Mouse (Mus musculus): ENCODE measurements at regions not wholly inside any gene's neighbourhood (a gene's known extent, or its start where the extent isn't known, plus 50 kb on each side); places are given as distances from the start of the nearest gene placed in this dataset.

DNA sequence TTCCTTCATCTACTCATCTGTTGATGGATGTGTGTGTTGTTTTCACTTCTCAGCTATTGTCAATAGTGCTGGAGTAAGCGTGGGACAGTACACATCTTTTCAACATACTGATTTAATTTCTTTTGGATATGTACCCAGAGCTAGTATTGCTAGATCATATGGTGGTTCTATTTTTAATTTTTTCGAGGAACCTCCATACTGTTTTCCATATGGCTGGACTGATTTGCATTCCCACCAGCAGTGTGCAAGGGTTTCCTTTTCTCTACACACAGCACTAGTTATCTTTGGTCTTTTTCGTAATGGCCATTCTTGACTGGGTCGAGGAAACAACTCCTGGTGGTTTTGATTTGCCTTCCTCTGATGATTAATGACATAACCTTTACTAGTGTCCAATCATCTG lies 943.0 kb downstream of the Gsdmc2 start:
- Histone ChIP-seq H3K4me2 (ENCODE audit: low read depth) (no peak overlapping the region), H3K4me3 (no peak overlapping the region), H3K27me3 (ENCODE audit: control insufficient read depth, insufficient read depth, insufficient read length) (no peaks in the 10 kb centered on the region), H3K36me3 (ENCODE audit: control insufficient read depth, insufficient read depth) (no peaks in the 10 kb centered on the region), H3ac (ENCODE audit: control insufficient read depth, insufficient read length) (no peak overlapping the region), H3K79me2 (ENCODE audit: control insufficient read depth, insufficient read depth) (no peaks in the 10 kb centered on the region)
- TF ChIP-seq TCF12 (IDR thresholded peaks at IDR 0.05; ENCODE audit: insufficient read depth, poor library complexity, severe bottlenecking) (no peak), USF1 (IDR thresholded peaks at IDR 0.05; ENCODE audit: low read depth) (no peak), MAX (IDR thresholded peaks at IDR 0.05; ENCODE audit: low read depth) (no peak), POLR2A (IDR thresholded peaks at IDR 0.05; ENCODE audit: insufficient read length, low read depth) (no peak), TCF3 (IDR thresholded peaks at IDR 0.05; ENCODE audit: insufficient read length, low read depth) (no peak), E2F4 (IDR thresholded peaks at IDR 0.05; ENCODE audit: insufficient read depth) (no peak), MYOD1 (IDR thresholded peaks at IDR 0.05; ENCODE audit: control insufficient read depth in 1 of 3, insufficient read length in 2 of 3, low read depth in 2 of 3) (no peak), POLR2AphosphoS2 (IDR thresholded peaks at IDR 0.05; ENCODE audit: insufficient read length, low read depth) (no peak), SRF (IDR thresholded peaks at IDR 0.05; ENCODE audit: control insufficient read depth, insufficient read length, low read depth) (no peak), REST (IDR thresholded peaks at IDR 0.05; ENCODE audit: insufficient read depth, insufficient read length) (no peak), CEBPB (IDR thresholded peaks at IDR 0.05; ENCODE audit: insufficient read depth, poor library complexity, severe bottlenecking) (no peak), MYOG (IDR thresholded peaks at IDR 0.05; ENCODE audit: control insufficient read depth in 1 of 3, insufficient read depth in 1 of 3, insufficient read length in 2 of 3, low read depth in 2 of 3) (no peak)

DNA sequence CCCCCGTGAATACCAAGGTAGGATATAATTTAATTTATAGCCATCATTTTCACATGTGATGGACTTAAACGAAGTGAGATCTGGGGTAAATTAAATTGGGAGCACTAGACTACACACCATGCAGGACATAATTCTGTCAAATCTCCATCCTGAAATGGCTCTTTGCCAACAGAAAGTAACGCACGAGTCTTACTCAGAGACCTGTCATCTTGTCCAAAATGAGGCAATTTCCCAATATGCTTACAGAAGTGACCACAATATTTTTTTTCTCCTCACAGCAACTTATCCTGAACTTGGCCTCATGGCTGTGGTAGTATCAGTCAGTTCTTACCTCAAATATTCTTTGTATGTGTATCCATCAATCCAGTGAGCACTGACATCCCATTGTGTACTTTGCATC lies 955.2 kb downstream of the Gsdmc2 start:
- Histone ChIP-seq H3ac (ENCODE audit: control insufficient read depth, insufficient read length) (no peak overlapping the region), H3K36me3 (ENCODE audit: control insufficient read depth, insufficient read depth) (no peaks in the 10 kb centered on the region), H3K4me2 (ENCODE audit: low read depth) (no peak overlapping the region), H3K4me3 (no peak overlapping the region), H3K79me2 (ENCODE audit: control insufficient read depth, insufficient read depth) (no peaks in the 10 kb centered on the region), H3K27me3 (ENCODE audit: control insufficient read depth, insufficient read depth, insufficient read length) (no peaks in the 10 kb centered on the region)
- TF ChIP-seq MAX (IDR thresholded peaks at IDR 0.05; ENCODE audit: low read depth) (no peak), E2F4 (IDR thresholded peaks at IDR 0.05; ENCODE audit: insufficient read depth) (no peak), CEBPB (IDR thresholded peaks at IDR 0.05; ENCODE audit: insufficient read depth, poor library complexity, severe bottlenecking) (peak; percentile 91)

DNA sequence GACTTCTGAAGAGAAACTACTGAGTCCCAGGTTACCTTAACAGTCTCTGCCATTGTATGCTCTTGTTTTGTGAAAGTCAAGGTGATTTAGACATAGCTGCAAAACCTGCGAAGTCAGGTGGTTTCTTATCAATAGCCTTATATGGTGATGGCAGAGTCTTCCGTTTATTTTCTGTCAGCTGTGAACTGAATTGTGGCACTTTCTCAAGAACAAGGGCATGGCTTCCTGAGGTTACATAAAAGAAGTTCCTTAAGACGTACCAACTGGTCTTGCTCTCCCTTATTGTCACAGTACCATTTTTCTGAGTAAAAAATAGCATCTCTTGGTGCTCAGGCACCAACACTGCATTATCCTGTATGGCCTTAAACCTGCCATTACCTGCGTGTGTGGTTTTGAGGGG lies 959.6 kb downstream of the Gsdmc2 start:
- no peak overlapping the region for H3ac ChIP-seq (ENCODE audit: control insufficient read depth, insufficient read length)
- H3K79me2 ChIP-seq (ENCODE audit: control insufficient read depth, insufficient read depth) = no peaks in the 10 kb centered on the region
- H3K36me3 ChIP-seq (ENCODE audit: control insufficient read depth, insufficient read depth) = no peaks in the 10 kb centered on the region
- H3K4me2 ChIP-seq (ENCODE audit: low read depth) = no peak overlapping the region
- H3K27me3 ChIP-seq (ENCODE audit: control insufficient read depth, insufficient read depth, insufficient read length) = no peaks in the 10 kb centered on the region
- no peak overlapping the region for H3K4me3 ChIP-seq
- TF ChIP-seq POLR2A (IDR thresholded peaks at IDR 0.05; ENCODE audit: insufficient read length, low read depth) = no peak
- no peak for TF ChIP-seq TCF3 (IDR thresholded peaks at IDR 0.05; ENCODE audit: insufficient read length, low read depth)
- no peak for TF ChIP-seq MYOD1 (IDR thresholded peaks at IDR 0.05; ENCODE audit: control insufficient read depth in 1 of 3, insufficient read length in 2 of 3, low read depth in 2 of 3)

DNA sequence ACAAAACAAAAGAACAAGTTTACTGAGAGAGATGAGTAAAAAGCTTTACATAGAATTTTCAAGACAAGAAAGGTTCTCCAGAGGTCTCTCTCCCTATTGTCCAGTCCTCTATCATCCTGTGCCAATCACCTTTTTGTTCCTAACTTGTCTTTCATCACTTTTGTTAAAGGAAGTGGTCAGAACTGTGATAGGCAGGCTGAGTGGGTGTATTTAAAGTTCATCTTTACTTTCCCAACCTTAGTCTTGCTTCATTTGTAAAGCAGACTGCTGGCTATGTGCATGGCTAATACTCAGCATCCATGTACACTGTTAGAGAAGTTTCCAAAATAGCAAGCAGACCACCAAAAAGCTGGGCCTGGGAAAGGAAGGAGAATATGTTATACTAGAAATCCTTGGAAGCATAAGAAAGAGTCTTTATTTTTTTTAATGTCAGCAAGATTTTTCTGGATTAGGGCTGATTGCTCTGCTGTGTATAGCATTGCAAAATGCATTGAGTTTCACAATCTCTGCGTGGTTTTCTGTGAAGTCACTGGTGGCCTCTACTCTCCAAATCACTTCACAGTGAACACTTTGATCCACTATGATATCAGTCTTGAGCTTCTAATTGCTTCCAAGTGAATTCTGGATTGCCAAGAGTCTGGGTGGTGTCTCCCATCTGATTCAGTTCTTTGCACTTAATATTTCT lies 973.8 kb downstream of the Gsdmc2 start:
- H3K27me3 ChIP-seq (ENCODE audit: control insufficient read depth, insufficient read depth, insufficient read length) = no peaks in the 10 kb centered on the region
- H3K4me3 ChIP-seq = no peak overlapping the region
- H3K36me3 ChIP-seq (ENCODE audit: control insufficient read depth, insufficient read depth) = no peaks in the 10 kb centered on the region
- H3K79me2 ChIP-seq (ENCODE audit: control insufficient read depth, insufficient read depth) = no peaks in the 10 kb centered on the region
- no peak overlapping the region for H3K4me2 ChIP-seq (ENCODE audit: low read depth)
- TF ChIP-seq USF1 (IDR thresholded peaks at IDR 0.05; ENCODE audit: low read depth) (no peak), CEBPB (IDR thresholded peaks at IDR 0.05; ENCODE audit: insufficient read depth, poor library complexity, severe bottlenecking) (peak; percentile 47; the same call in 1 of the 2 replicates), POLR2A (IDR thresholded peaks at IDR 0.05; ENCODE audit: insufficient read length, low read depth) (no peak), POLR2AphosphoS2 (IDR thresholded peaks at IDR 0.05; ENCODE audit: insufficient read length, low read depth) (no peak), MAX (IDR thresholded peaks at IDR 0.05; ENCODE audit: low read depth) (no peak), TCF12 (IDR thresholded peaks at IDR 0.05; ENCODE audit: insufficient read depth, poor library complexity, severe bottlenecking) (no peak)
- H3ac ChIP-seq (ENCODE audit: control insufficient read depth, insufficient read length) = no peak overlapping the region

DNA sequence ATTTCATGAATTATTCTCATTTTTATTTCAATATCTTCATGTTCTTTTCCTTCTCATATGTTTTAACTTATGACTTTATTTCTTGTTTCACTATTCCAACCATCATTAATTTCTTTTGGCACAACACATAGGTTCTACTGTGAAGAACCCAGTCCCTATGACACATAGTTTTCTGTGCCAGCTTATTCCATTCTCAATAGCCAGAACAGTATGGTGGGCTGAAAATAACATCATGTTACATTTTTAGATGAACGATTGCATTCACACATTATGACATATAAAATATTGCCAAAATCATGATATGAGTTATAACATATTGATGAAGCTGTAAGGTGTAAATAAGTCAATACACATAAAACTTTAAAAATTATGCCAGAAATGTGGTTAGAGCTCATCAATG lies 982.4 kb downstream of the Gsdmc2 start:
- no peak for TF ChIP-seq USF1 (IDR thresholded peaks at IDR 0.05; ENCODE audit: low read depth)
- TF ChIP-seq TCF3 (IDR thresholded peaks at IDR 0.05; ENCODE audit: insufficient read length, low read depth) = no peak
- no peak for TF ChIP-seq POLR2A (IDR thresholded peaks at IDR 0.05; ENCODE audit: insufficient read length, low read depth)
- TF ChIP-seq TCF12 (IDR thresholded peaks at IDR 0.05; ENCODE audit: insufficient read depth, poor library complexity, severe bottlenecking) = no peak
- no peak for TF ChIP-seq CEBPB (IDR thresholded peaks at IDR 0.05; ENCODE audit: insufficient read depth, poor library complexity, severe bottlenecking)
- TF ChIP-seq MAX (IDR thresholded peaks at IDR 0.05; ENCODE audit: low read depth) = no peak
- no peak for TF ChIP-seq E2F4 (IDR thresholded peaks at IDR 0.05; ENCODE audit: insufficient read depth)
- no peak for TF ChIP-seq MYOD1 (IDR thresholded peaks at IDR 0.05; ENCODE audit: control insufficient read depth in 1 of 3, insufficient read length in 2 of 3, low read depth in 2 of 3)
- no peak for TF ChIP-seq SRF (IDR thresholded peaks at IDR 0.05; ENCODE audit: control insufficient read depth, insufficient read length, low read depth)
- TF ChIP-seq MYOG (IDR thresholded peaks at IDR 0.05; ENCODE audit: control insufficient read depth in 1 of 3, insufficient read depth in 1 of 3, insufficient read length in 2 of 3, low read depth in 2 of 3) = no peak
- no peak for TF ChIP-seq POLR2AphosphoS2 (IDR thresholded peaks at IDR 0.05; ENCODE audit: insufficient read length, low read depth)
- TF ChIP-seq REST (IDR thresholded peaks at IDR 0.05; ENCODE audit: insufficient read depth, insufficient read length) = no peak

More for the DNA sequence above, 982.4 kb downstream of the Gsdmc2 start:
- H3K4me3 ChIP-seq = no peak overlapping the region
- H3K36me3 ChIP-seq (ENCODE audit: control insufficient read depth, insufficient read depth) = no peaks in the 10 kb centered on the region
- no peaks in the 10 kb centered on the region for H3K27me3 ChIP-seq (ENCODE audit: control insufficient read depth, insufficient read depth, insufficient read length)
- no peaks in the 10 kb centered on the region for H3K79me2 ChIP-seq (ENCODE audit: control insufficient read depth, insufficient read depth)
- no peak overlapping the region for H3ac ChIP-seq (ENCODE audit: control insufficient read depth, insufficient read length)
- H3K4me2 ChIP-seq (ENCODE audit: low read depth) = no peak overlapping the region
